Mouse (Mus musculus) embryonic fibroblast, embryonic 13.5 days (primary cell): Measurements from ENCODE around the gene Slc11a2.

Source experiments
- CTCF ChIP-seq: IDR thresholded peaks from 2 replicates; pipeline ENCODE4 v1.5.1; 2011; ENCODE audit warnings: mild to moderate bottlenecking, control low read depth, low read length, moderate library complexity, borderline replicate concordance; ENCODE audit not compliant: insufficient read depth
- POLR2A ChIP-seq: IDR thresholded peaks from 2 replicates; pipeline ENCODE4 v1.6.1; 2011; ENCODE audit warnings: low read depth, mild to moderate bottlenecking, control low read depth, low read length, moderate library complexity

DNA sequence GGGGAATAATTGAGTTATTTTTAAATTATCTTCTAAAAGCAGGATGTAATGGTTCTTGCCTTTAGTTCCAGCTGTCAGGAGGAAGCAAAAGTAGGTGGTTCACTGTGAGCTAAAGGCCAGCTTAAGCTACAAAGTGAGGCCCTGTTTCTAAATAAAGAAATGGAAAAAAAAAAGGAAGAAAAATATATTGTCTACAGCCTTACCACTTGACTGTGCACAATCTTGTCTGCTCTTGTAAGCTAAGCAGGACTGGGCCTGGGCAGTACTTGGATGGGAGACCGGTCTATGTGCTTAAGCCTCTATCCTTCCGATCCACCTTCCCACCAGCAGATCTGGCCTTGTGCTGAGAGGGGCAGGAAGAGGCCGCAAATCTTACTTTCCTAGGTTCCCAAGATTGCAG, 24.6 kb upstream of the Slc11a2 start:
- TF ChIP-seq CTCF (no peak), POLR2A (no peak)
